Mouse (Mus musculus): Measurements from ENCODE around the gene Dact3. TPM values are rescaled to one million over a fixed set of nuclear protein-coding genes. Genes with fewer than 3 reads are reported as not detected.

The Dact3 gene
- polyA plus RNA-seq, 1 experiment = 5.3 TPM

- TF ChIP-seq FOSL1 (IDR thresholded peaks at IDR 0.05; ENCODE audit: insufficient read depth, low read length, poor library complexity, severe bottlenecking) (no peak), MYOD1 (IDR thresholded peaks at IDR 0.05; ENCODE audit: control insufficient read depth, insufficient read length, low read depth) (no peak), MYOG (IDR thresholded peaks at IDR 0.05; ENCODE audit: control insufficient read depth, extremely low read depth, insufficient read length) (no peak)
- Histone ChIP-seq H3K79me2 (ENCODE audit: control insufficient read depth, insufficient read depth) (peaks cover 16% of the 10 kb centered on the region), H3K36me3 (ENCODE audit: control insufficient read depth, insufficient read depth) (peaks cover 30% of the 10 kb centered on the region), H3K4me3 (ENCODE audit: insufficient read depth, poor library complexity, severe bottlenecking) (no peak overlapping the region), H3K79me3 (ENCODE audit: low read depth) (peaks cover 8% of the 10 kb centered on the region), H3K27me3 (ENCODE audit: control insufficient read depth, insufficient read depth, insufficient read length) (no peaks in the 10 kb centered on the region), H3ac (ENCODE audit: control insufficient read depth, insufficient read length, low read depth) (no peak overlapping the region)
Observed at GRCm38 (mm10) chr7:16915461-16916340, 40.6 kb downstream of the Dact3 start.

- H3K27me3 ChIP-seq (ENCODE audit: control insufficient read depth, insufficient read depth, insufficient read length) = no peaks in the 10 kb centered on the region
- no peak for TF ChIP-seq MAX (IDR thresholded peaks at IDR 0.05)
- TF ChIP-seq CEBPB (IDR thresholded peaks at IDR 0.05; ENCODE audit: low read depth) = no peak
- no peak for TF ChIP-seq MYOD1 (IDR thresholded peaks at IDR 0.05; ENCODE audit: control insufficient read depth, insufficient read length, low read depth)
- no peak for TF ChIP-seq FOSL1 (IDR thresholded peaks at IDR 0.05; ENCODE audit: insufficient read depth, low read length, poor library complexity, severe bottlenecking)
- TF ChIP-seq CTCF (IDR thresholded peaks at IDR 0.05; ENCODE audit: control insufficient read depth, insufficient read depth, insufficient read length) = no peak
- no peak for TF ChIP-seq MYOG (IDR thresholded peaks at IDR 0.05; ENCODE audit: control insufficient read depth, extremely low read depth, insufficient read length)
- TF ChIP-seq USF1 (IDR thresholded peaks at IDR 0.05; ENCODE audit: low read depth) = no peak
- H3K4me3 ChIP-seq (ENCODE audit: insufficient read depth, poor library complexity, severe bottlenecking) = no peak overlapping the region
- peaks cover 25% of the 10 kb centered on the region for H3K79me2 ChIP-seq (ENCODE audit: control insufficient read depth, insufficient read depth)
- H3K36me3 ChIP-seq (ENCODE audit: control insufficient read depth, insufficient read depth) = peaks cover 32% of the 10 kb centered on the region
- H3ac ChIP-seq (ENCODE audit: control insufficient read depth, insufficient read length, low read depth) = no peak overlapping the region
- peaks cover 16% of the 10 kb centered on the region for H3K79me3 ChIP-seq (ENCODE audit: low read depth)
Observed at GRCm38 (mm10) chr7:16916342-16917265, 41.5 kb downstream of the Dact3 start.

- Histone ChIP-seq H3K27me3 (ENCODE audit: control insufficient read depth, insufficient read depth, insufficient read length) (no peaks in the 10 kb centered on the region), H3ac (ENCODE audit: control insufficient read depth, insufficient read length, low read depth) (no peak overlapping the region), H3K4me3 (ENCODE audit: insufficient read depth, poor library complexity, severe bottlenecking) (no peak overlapping the region), H3K79me2 (ENCODE audit: control insufficient read depth, insufficient read depth) (peaks cover 33% of the 10 kb centered on the region), H3K79me3 (ENCODE audit: low read depth) (peaks cover 23% of the 10 kb centered on the region), H3K36me3 (ENCODE audit: control insufficient read depth, insufficient read depth) (peaks cover 32% of the 10 kb centered on the region)
- TF ChIP-seq MYOD1 (IDR thresholded peaks at IDR 0.05; ENCODE audit: control insufficient read depth, insufficient read length, low read depth) = no peak
- TF ChIP-seq MYOG (IDR thresholded peaks at IDR 0.05; ENCODE audit: control insufficient read depth, extremely low read depth, insufficient read length) = no peak
- TF ChIP-seq FOSL1 (IDR thresholded peaks at IDR 0.05; ENCODE audit: insufficient read depth, low read length, poor library complexity, severe bottlenecking) = no peak
- TF ChIP-seq CTCF (IDR thresholded peaks at IDR 0.05; ENCODE audit: control insufficient read depth, insufficient read depth, insufficient read length) = no peak
- TF ChIP-seq CEBPB (IDR thresholded peaks at IDR 0.05; ENCODE audit: low read depth) = no peak
- TF ChIP-seq USF1 (IDR thresholded peaks at IDR 0.05; ENCODE audit: low read depth) = no peak
- TF ChIP-seq MAX (IDR thresholded peaks at IDR 0.05) = no peak
Observed at GRCm38 (mm10) chr7:16917447-16917846, 42.3 kb downstream of the Dact3 start.

GRCm38 (mm10) chr7:16918014-16918413 is 42.9 kb downstream of the Dact3 start:
- peaks cover 32% of the 10 kb centered on the region for H3K36me3 ChIP-seq (ENCODE audit: control insufficient read depth, insufficient read depth)

GRCm38 (mm10) chr7:16918670-16919069 is 43.6 kb downstream of the Dact3 start:
- TF ChIP-seq MYOG (IDR thresholded peaks at IDR 0.05; ENCODE audit: control insufficient read depth, extremely low read depth, insufficient read length) (no peak), CEBPB (IDR thresholded peaks at IDR 0.05; ENCODE audit: low read depth) (no peak), CTCF (IDR thresholded peaks at IDR 0.05; ENCODE audit: control insufficient read depth, insufficient read depth, insufficient read length) (no peak), USF1 (IDR thresholded peaks at IDR 0.05; ENCODE audit: low read depth) (no peak), MAX (IDR thresholded peaks at IDR 0.05) (no peak), FOSL1 (IDR thresholded peaks at IDR 0.05; ENCODE audit: insufficient read depth, low read length, poor library complexity, severe bottlenecking) (no peak)
- H3ac ChIP-seq (ENCODE audit: control insufficient read depth, insufficient read length, low read depth) = no peak overlapping the region

More at GRCm38 (mm10) chr7:16918014-16918413, 42.9 kb downstream of the Dact3 start:
- Histone ChIP-seq H3ac (ENCODE audit: control insufficient read depth, insufficient read length, low read depth) (no peak overlapping the region), H3K79me2 (ENCODE audit: control insufficient read depth, insufficient read depth) (peaks cover 39% of the 10 kb centered on the region), H3K4me3 (ENCODE audit: insufficient read depth, poor library complexity, severe bottlenecking) (no peak overlapping the region), H3K79me3 (ENCODE audit: low read depth) (peaks cover 28% of the 10 kb centered on the region), H3K27me3 (ENCODE audit: control insufficient read depth, insufficient read depth, insufficient read length) (no peaks in the 10 kb centered on the region)
- TF ChIP-seq CTCF (IDR thresholded peaks at IDR 0.05; ENCODE audit: control insufficient read depth, insufficient read depth, insufficient read length) (no peak), FOSL1 (IDR thresholded peaks at IDR 0.05; ENCODE audit: insufficient read depth, low read length, poor library complexity, severe bottlenecking) (no peak), USF1 (IDR thresholded peaks at IDR 0.05; ENCODE audit: low read depth) (no peak), MYOG (IDR thresholded peaks at IDR 0.05; ENCODE audit: control insufficient read depth, extremely low read depth, insufficient read length) (no peak), MAX (IDR thresholded peaks at IDR 0.05) (no peak), CEBPB (IDR thresholded peaks at IDR 0.05; ENCODE audit: low read depth) (no peak), MYOD1 (IDR thresholded peaks at IDR 0.05; ENCODE audit: control insufficient read depth, insufficient read length, low read depth) (no peak)

More at GRCm38 (mm10) chr7:16918670-16919069, 43.6 kb downstream of the Dact3 start:
- Histone ChIP-seq H3K79me2 (ENCODE audit: control insufficient read depth, insufficient read depth) (peaks cover 45% of the 10 kb centered on the region), H3K79me3 (ENCODE audit: low read depth) (peaks cover 32% of the 10 kb centered on the region), H3K36me3 (ENCODE audit: control insufficient read depth, insufficient read depth) (peaks cover 32% of the 10 kb centered on the region), H3K4me3 (ENCODE audit: insufficient read depth, poor library complexity, severe bottlenecking) (no peak overlapping the region), H3K27me3 (ENCODE audit: control insufficient read depth, insufficient read depth, insufficient read length) (no peaks in the 10 kb centered on the region)

Data from C2C12 (cell line).